Mouse (Mus musculus) liver, embryonic 14.5 days (tissue): ENCODE results near the gene Cfap126. TPM values are rescaled to one million over a fixed set of nuclear protein-coding genes. Genes with fewer than 3 reads are reported as not detected.
A peak's percentile ranks its signal among the peaks of the same experiment; 100 is the strongest.

Experiments
- ATAC-seq: fragments of 200-750 bp; cut with Nextera tagmentation; 2 replicates; pipeline ENCODE4 v1.8.0; 2017; ENCODE audit warnings: moderate number of reproducible peaks, mild to moderate bottlenecking, moderate library complexity; ENCODE audit not compliant: insufficient read depth
- DNase-seq, 3 experiments: peaks; one replicate each; pipeline ENCODE4 v3.0.0-alpha.2; 2012 to 2013; ENCODE audit warnings: low read depth in 3 of 3, low spot score in 3 of 3
- H3K27ac ChIP-seq: fragments of 300-500 bp; sonication (generic); 2 replicates; pipeline ENCODE4 v1.5.1; 2014; ENCODE audit warnings: moderate library complexity, mild to moderate bottlenecking, control low read depth, inconsistent platforms
- H3K27me3 ChIP-seq: fragments of 300-500 bp; sonication (generic); 2 replicates; pipeline ENCODE4 v1.6.1; 2014; ENCODE audit warnings: mild to moderate bottlenecking, low read length, moderate library complexity; ENCODE audit not compliant: control insufficient read depth, insufficient read depth
- H3K36me3 ChIP-seq: fragments of 300-500 bp; sonication (generic); replicated peaks from 2 replicates; pipeline ENCODE4 v1.6.1; 2014; ENCODE audit warnings: low read depth; ENCODE audit not compliant: control insufficient read depth, insufficient read depth
- H3K4me1 ChIP-seq, 2 experiments: fragments of 200-500 bp in 1 of 2; fragments of 300-500 bp in 1 of 2; sonication (generic) in 1 of 2; replicated peaks; 2 replicates each; pipeline ENCODE4 v1.6.1; 2012 to 2014; ENCODE audit warnings: antibody characterized with exemption in 1 of 2, inconsistent platforms in 1 of 2, low read length in 1 of 2; ENCODE audit not compliant: control insufficient read depth in 2 of 2, insufficient read depth in 2 of 2
- H3K4me2 ChIP-seq: fragments of 300-500 bp; sonication (generic); 2 replicates; pipeline ENCODE4 v1.6.1; 2014; ENCODE audit warnings: low read depth, mild to moderate bottlenecking, control low read depth, moderate library complexity
- H3K4me3 ChIP-seq, 2 experiments: fragments of 200-500 bp in 1 of 2; fragments of 300-500 bp in 1 of 2; sonication (generic) in 1 of 2; 2 replicates each; pipeline ENCODE4 v1.5.1; 2012 to 2014; ENCODE audit warnings: low read depth in 2 of 2, low read length in 2 of 2, mild to moderate bottlenecking in 2 of 2, control low read depth in 1 of 2, inconsistent platforms in 1 of 2, moderate library complexity in 1 of 2; ENCODE audit not compliant: insufficient read depth in 1 of 2
- H3K9ac ChIP-seq: fragments of 300-500 bp; sonication (generic); replicated peaks from 2 replicates; pipeline ENCODE4 v1.6.1; 2014; ENCODE audit warnings: mild to moderate bottlenecking, control low read depth, moderate library complexity
- H3K9me3 ChIP-seq: fragments of 300-500 bp; sonication (generic); 2 replicates; pipeline ENCODE4 v1.6.1; 2016; ENCODE audit warnings: low read length, mixed read lengths; ENCODE audit not compliant: control insufficient read depth
- CTCF ChIP-seq: IDR thresholded peaks from 2 replicates; pipeline ENCODE4 v1.5.1; 2016; ENCODE audit warnings: antibody characterized with exemption, low read depth, control low read depth
- EP300 ChIP-seq: IDR thresholded peaks from 2 replicates; pipeline ENCODE4 v1.6.1; 2016; ENCODE audit warnings: antibody characterized with exemption, low read depth
- WGBS: fragments of 180-500 bp; shearing (Covaris S2); extraction: QIAGEN DNeasy Blood & Tissue Kit; methylation state at CpG from one replicate; pipeline ENCODE4 v1.1.7; 2014; ENCODE audit not compliant: insufficient replicate concordance; 5-methylcytosine and 5-hydroxymethylcytosine counted together
- microRNA-seq: library from miRNA; unstranded; fragments of <30 nt; microRNA quantifications from one replicate; pipeline ENCODE4, GENCODE M21; 2016
- polyA plus RNA-seq, 2 experiments: library from polyadenylated mRNA; depleted of rRNA in 1 of 2; stranded (reverse) in 1 of 2; unstranded in 1 of 2; fragments of >200 nt; fragmentation: Nextera tagmentation in 1 of 2; extraction: Ambion mirVana in 1 of 2; gene quantifications; 2 replicates each; pipeline versions ENCODE4 v1.2.1 to v1.2.3; 2012 to 2014

The Cfap126 gene
- polyA plus RNA-seq, 2 experiments, result 1.8 to 1.9 TPM

- Histone ChIP-seq H3K27me3 (no peaks in the 10 kb centered on the region), H3K27ac (no peak overlapping the region), H3K4me1 (no peaks in the 10 kb centered on the region), H3K9ac (no peak overlapping the region), H3K36me3 (no peaks in the 10 kb centered on the region), H3K9me3 (no peaks in the 10 kb centered on the region), H3K4me3 (no peak overlapping the region), H3K4me2 (no peak overlapping the region)
- TF ChIP-seq CTCF (no peak), EP300 (no peak)
- no peak for DNase-seq
- 34% methylated on average over 3 of the region's 3 CpGs for WGBS
- ATAC-seq, result no peak
These were observed 56.2 kb downstream of the Cfap126 start for GRCm38 (mm10) chr1:171169913-171170312.

GRCm38 (mm10) chr1:171171138-171171537, 57.4 kb downstream of the Cfap126 start:
- no peak overlapping the region for H3K27ac ChIP-seq
- ATAC-seq (no peak), DNase-seq (no peak)
- no peaks in the 10 kb centered on the region for H3K4me1 ChIP-seq
- H3K4me2 ChIP-seq, result no peak overlapping the region
- H3K9me3 ChIP-seq, result no peaks in the 10 kb centered on the region
- no peak overlapping the region for H3K4me3 ChIP-seq
- TF ChIP-seq EP300, result no peak
- TF ChIP-seq CTCF, result no peak
- no peaks in the 10 kb centered on the region for H3K27me3 ChIP-seq
- WGBS, result 6% methylated on average over 3 of the region's 3 CpGs
- H3K36me3 ChIP-seq, result no peaks in the 10 kb centered on the region
- H3K9ac ChIP-seq, result no peak overlapping the region

- DNase-seq, result no peak
- Histone ChIP-seq H3K4me2 (no peak overlapping the region), H3K9me3 (no peaks in the 10 kb centered on the region), H3K4me1 (no peaks in the 10 kb centered on the region), H3K27me3 (no peaks in the 10 kb centered on the region), H3K27ac (no peak overlapping the region), H3K9ac (no peak overlapping the region), H3K36me3 (no peaks in the 10 kb centered on the region), H3K4me3 (no peak overlapping the region)
- WGBS, result 85% methylated on average over 8 of the region's 8 CpGs
- TF ChIP-seq CTCF (no peak), EP300 (no peak)
- ATAC-seq, result no peak
These were observed 59.1 kb downstream of the Cfap126 start for GRCm38 (mm10) chr1:171172779-171173178.

Small RNA genes lying within 50 kb of the gene (microRNA-seq; reads per million reads assigned to microRNA genes)
- gene Gm27552 (not detected), gene Gm27844 (not detected), gene Mir6546 (18.2 reads per million, percentile 27 among the genes with 10 or more reads in this experiment)

Other genes starting within 250 kb of the Cfap126 start
- gene Atf6, start 246.1 kb upstream of the Cfap126 start, polyA plus RNA-seq (2012; rRNA removed), result 3.7 and 4.8 TPM in 2 replicates
- 6.6 and 8.2 TPM in 2 replicates for gene Atf6, start 246.1 kb upstream of the Cfap126 start, polyA plus RNA-seq (2014; fragmentation: Nextera tagmentation; extraction: Ambion mirVana)
- gene Gm26620, start 228.9 kb upstream of the Cfap126 start, polyA plus RNA-seq (2012; rRNA removed), result 0.26 and 0.54 TPM in 2 replicates
- gene Gm26620, start 228.9 kb upstream of the Cfap126 start, polyA plus RNA-seq (2014; fragmentation: Nextera tagmentation; extraction: Ambion mirVana), result 0.38 and 0.47 TPM in 2 replicates
- gene Dusp12, start 228.4 kb upstream of the Cfap126 start, polyA plus RNA-seq (2012; rRNA removed), result 9.5 and 13.6 TPM in 2 replicates
- 19.1 and 20.4 TPM in 2 replicates for gene Dusp12, start 228.4 kb upstream of the Cfap126 start, polyA plus RNA-seq (2014; fragmentation: Nextera tagmentation; extraction: Ambion mirVana)
- gene Fcrlb, start 201.0 kb upstream of the Cfap126 start, polyA plus RNA-seq (2012; rRNA removed), result 0.03 and 0.05 TPM in 2 replicates
- not detected in 2 replicates for gene Fcrlb, start 201.0 kb upstream of the Cfap126 start, polyA plus RNA-seq (2014; fragmentation: Nextera tagmentation; extraction: Ambion mirVana)
- gene Fcrla, start 186.3 kb upstream of the Cfap126 start, polyA plus RNA-seq (2012; rRNA removed), result 0.35 and 0.51 TPM in 2 replicates
- gene Fcrla, start 186.3 kb upstream of the Cfap126 start, polyA plus RNA-seq (2014; fragmentation: Nextera tagmentation; extraction: Ambion mirVana), result 0.37 and 0.56 TPM in 2 replicates
- gene Fcgr2b, start 137.4 kb upstream of the Cfap126 start, polyA plus RNA-seq (2012; rRNA removed), result 2.2 and 3.3 TPM in 2 replicates
- 2.4 and 3.4 TPM in 2 replicates for gene Fcgr2b, start 137.4 kb upstream of the Cfap126 start, polyA plus RNA-seq (2014; fragmentation: Nextera tagmentation; extraction: Ambion mirVana)
- gene Fcgr4, start 95.0 kb upstream of the Cfap126 start, polyA plus RNA-seq (2012; rRNA removed), result 1.9 and 2.6 TPM in 2 replicates
- gene Fcgr4, start 95.0 kb upstream of the Cfap126 start, polyA plus RNA-seq (2014; fragmentation: Nextera tagmentation; extraction: Ambion mirVana), result 1.7 and 2.0 TPM in 2 replicates
- gene Fcgr3, start 49.0 kb upstream of the Cfap126 start, polyA plus RNA-seq (2012; rRNA removed), result 12.7 and 14.6 TPM in 2 replicates
- gene Fcgr3, start 49.0 kb upstream of the Cfap126 start, polyA plus RNA-seq (2014; fragmentation: Nextera tagmentation; extraction: Ambion mirVana), result 19.2 and 24.6 TPM in 2 replicates
- 103 and 111 TPM in 2 replicates for gene Sdhc, start 36.7 kb downstream of the Cfap126 start, polyA plus RNA-seq (2012; rRNA removed)
- gene Sdhc, start 36.7 kb downstream of the Cfap126 start, polyA plus RNA-seq (2014; fragmentation: Nextera tagmentation; extraction: Ambion mirVana), result 147 and 165 TPM in 2 replicates
- gene Mpz, start 36.8 kb downstream of the Cfap126 start, polyA plus RNA-seq (2012; rRNA removed), result 0.04 and 0.25 TPM in 2 replicates
- 0.14 TPM in 1 of 2 replicates, not detected in the other for gene Mpz, start 36.8 kb downstream of the Cfap126 start, polyA plus RNA-seq (2014; fragmentation: Nextera tagmentation; extraction: Ambion mirVana)
- gene Pcp4l1, start 82.3 kb downstream of the Cfap126 start, polyA plus RNA-seq (2012; rRNA removed), result 0.94 and 1.0 TPM in 2 replicates
- 1.2 and 1.3 TPM in 2 replicates for gene Pcp4l1, start 82.3 kb downstream of the Cfap126 start, polyA plus RNA-seq (2014; fragmentation: Nextera tagmentation; extraction: Ambion mirVana)
- gene Nr1i3, start 100.1 kb downstream of the Cfap126 start, polyA plus RNA-seq (2012; rRNA removed), result 1.0 TPM in 2 replicates
- 0.62 and 0.88 TPM in 2 replicates for gene Nr1i3, start 100.1 kb downstream of the Cfap126 start, polyA plus RNA-seq (2014; fragmentation: Nextera tagmentation; extraction: Ambion mirVana)
- 9.4 and 11.0 TPM in 2 replicates for gene Tomm40l, start 108.6 kb downstream of the Cfap126 start, polyA plus RNA-seq (2012; rRNA removed)
- 16.0 and 17.5 TPM in 2 replicates for gene Tomm40l, start 108.6 kb downstream of the Cfap126 start, polyA plus RNA-seq (2014; fragmentation: Nextera tagmentation; extraction: Ambion mirVana)
- 2,859 and 3,167 TPM in 2 replicates for gene Apoa2, start 111.1 kb downstream of the Cfap126 start, polyA plus RNA-seq (2012; rRNA removed)
- 5,173 and 5,415 TPM in 2 replicates for gene Apoa2, start 111.1 kb downstream of the Cfap126 start, polyA plus RNA-seq (2014; fragmentation: Nextera tagmentation; extraction: Ambion mirVana)
- 50.1 and 74.3 TPM in 2 replicates for gene Fcer1g, start 120.4 kb downstream of the Cfap126 start, polyA plus RNA-seq (2012; rRNA removed)
- 87.8 and 104 TPM in 2 replicates for gene Fcer1g, start 120.4 kb downstream of the Cfap126 start, polyA plus RNA-seq (2014; fragmentation: Nextera tagmentation; extraction: Ambion mirVana)
- 0.11 and 0.17 TPM in 2 replicates for gene Adamts4, start 136.5 kb downstream of the Cfap126 start, polyA plus RNA-seq (2012; rRNA removed)
- 0.13 and 0.25 TPM in 2 replicates for gene Adamts4, start 136.5 kb downstream of the Cfap126 start, polyA plus RNA-seq (2014; fragmentation: Nextera tagmentation; extraction: Ambion mirVana)
- gene Ndufs2, start 137.5 kb downstream of the Cfap126 start, polyA plus RNA-seq (2012; rRNA removed), result 53.6 and 72.4 TPM in 2 replicates
- 136 TPM in 2 replicates for gene Ndufs2, start 137.5 kb downstream of the Cfap126 start, polyA plus RNA-seq (2014; fragmentation: Nextera tagmentation; extraction: Ambion mirVana)
- 14.5 and 14.7 TPM in 2 replicates for gene B4galt3, start 156.4 kb downstream of the Cfap126 start, polyA plus RNA-seq (2012; rRNA removed)
- gene B4galt3, start 156.4 kb downstream of the Cfap126 start, polyA plus RNA-seq (2014; fragmentation: Nextera tagmentation; extraction: Ambion mirVana), result 12.7 and 17.3 TPM in 2 replicates
- 161 and 178 TPM in 2 replicates for gene Ppox, start 167.3 kb downstream of the Cfap126 start, polyA plus RNA-seq (2012; rRNA removed)
- 170 and 191 TPM in 2 replicates for gene Ppox, start 167.3 kb downstream of the Cfap126 start, polyA plus RNA-seq (2014; fragmentation: Nextera tagmentation; extraction: Ambion mirVana)
- 17.1 and 18.0 TPM in 2 replicates for gene Usp21, start 174.1 kb downstream of the Cfap126 start, polyA plus RNA-seq (2012; rRNA removed)
- 17.4 and 21.6 TPM in 2 replicates for gene Usp21, start 174.1 kb downstream of the Cfap126 start, polyA plus RNA-seq (2014; fragmentation: Nextera tagmentation; extraction: Ambion mirVana)
- gene Ufc1, start 181.1 kb downstream of the Cfap126 start, polyA plus RNA-seq (2012; rRNA removed), result 14.5 and 23.3 TPM in 2 replicates
- gene Ufc1, start 181.1 kb downstream of the Cfap126 start, polyA plus RNA-seq (2014; fragmentation: Nextera tagmentation; extraction: Ambion mirVana), result 45.8 and 51.6 TPM in 2 replicates
- gene Dedd, start 215.2 kb downstream of the Cfap126 start, polyA plus RNA-seq (2012; rRNA removed), result 15.3 and 15.8 TPM in 2 replicates
- gene Dedd, start 215.2 kb downstream of the Cfap126 start, polyA plus RNA-seq (2014; fragmentation: Nextera tagmentation; extraction: Ambion mirVana), result 16.5 and 18.9 TPM in 2 replicates
- gene Nit1, start 231.7 kb downstream of the Cfap126 start, polyA plus RNA-seq (2012; rRNA removed), result 23.4 and 24.0 TPM in 2 replicates
- 22.1 and 23.3 TPM in 2 replicates for gene Nit1, start 231.7 kb downstream of the Cfap126 start, polyA plus RNA-seq (2014; fragmentation: Nextera tagmentation; extraction: Ambion mirVana)
- 7.9 and 36.2 TPM in 2 replicates for gene Pfdn2, start 231.8 kb downstream of the Cfap126 start, polyA plus RNA-seq (2012; rRNA removed)
- gene Pfdn2, start 231.8 kb downstream of the Cfap126 start, polyA plus RNA-seq (2014; fragmentation: Nextera tagmentation; extraction: Ambion mirVana), result 19.9 and 20.7 TPM in 2 replicates
- gene Klhdc9, start 246.9 kb downstream of the Cfap126 start, polyA plus RNA-seq (2012; rRNA removed), result 0.27 and 0.39 TPM in 2 replicates
- 0.49 and 0.70 TPM in 2 replicates for gene Klhdc9, start 246.9 kb downstream of the Cfap126 start, polyA plus RNA-seq (2014; fragmentation: Nextera tagmentation; extraction: Ambion mirVana)